Comparison of ENCODE assay signal across 8 mouse cellular contexts in the genomic region with DNA sequence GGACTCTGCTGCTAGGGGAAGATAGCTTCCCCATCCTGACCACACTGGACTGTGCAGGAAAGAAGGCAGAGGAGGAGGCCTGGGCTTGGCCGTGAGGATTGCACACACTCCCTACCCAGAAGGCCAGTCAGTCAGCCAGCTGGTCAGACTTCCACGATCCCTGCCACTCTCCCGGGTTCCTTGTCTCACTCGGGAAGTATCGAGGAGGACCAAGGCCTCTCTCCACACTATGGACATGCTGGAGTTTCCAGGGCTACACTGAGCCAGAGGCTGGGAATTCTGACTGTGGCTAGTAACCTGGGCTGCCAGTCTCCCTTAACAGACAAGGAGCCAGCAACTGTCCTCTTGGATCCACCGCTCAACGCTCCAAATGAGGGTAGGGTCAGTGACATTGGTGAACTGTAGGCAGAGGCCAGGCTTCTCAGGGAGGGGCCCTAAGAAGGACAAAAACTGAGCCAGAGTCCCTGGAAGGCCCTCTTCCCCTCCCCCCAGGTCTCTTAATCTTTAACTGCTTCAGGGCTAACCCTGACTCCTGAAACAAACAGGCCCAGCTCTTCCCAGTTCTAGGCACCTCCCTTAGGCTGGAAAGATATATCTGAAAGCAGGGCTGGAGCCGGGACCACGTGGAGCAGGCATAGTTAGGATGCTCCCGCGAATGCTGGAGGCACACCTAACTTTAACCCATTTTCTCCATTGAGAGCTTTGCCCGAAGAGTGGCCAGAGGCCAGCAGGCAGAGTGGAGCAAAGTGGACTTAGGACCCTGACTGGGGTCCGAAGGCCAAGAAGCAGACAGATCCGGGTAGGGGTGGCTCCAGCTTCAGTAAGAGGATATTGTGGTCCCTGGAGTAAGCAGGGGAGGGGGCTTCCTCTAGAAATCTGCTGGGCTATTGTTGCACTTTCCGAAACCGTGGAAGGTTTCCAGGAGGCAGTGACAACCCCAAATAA. TPM values are rescaled to one million over a fixed set of nuclear protein-coding genes. Genes with fewer than 3 reads are reported as not detected.
DNase-seq lines count a peak whose midpoint lies in the region; ATAC-seq lines count a peak whose summit lies in the region.

No protein-coding gene starts in this region.

- no peaks in the 10 kb centered on the region for H3K27me3 ChIP-seq in forebrain, embryonic 11.5 days (ENCODE audit: control insufficient read depth, insufficient read depth, low read length)
- H3K27me3 ChIP-seq in hindbrain, embryonic 16.5 days (replicated peaks; ENCODE audit: control insufficient read depth, insufficient read depth, low read length): no peaks in the 10 kb centered on the region
- H3K27me3 ChIP-seq in liver, embryonic 12.5 days (replicated peaks): peaks cover 82% of the 10 kb centered on the region
- H3K27me3 ChIP-seq in neural tube, embryonic 15.5 days (replicated peaks): no peaks in the 10 kb centered on the region

- H3K4me1 ChIP-seq in forebrain, embryonic 11.5 days (replicated peaks; ENCODE audit: control insufficient read depth, insufficient read depth, low read length): peaks cover 25% of the 10 kb centered on the region
- peaks cover 40% of the 10 kb centered on the region for H3K4me1 ChIP-seq in hindbrain, embryonic 16.5 days (ENCODE audit: control insufficient read depth, insufficient read depth, low read depth, low read length)
- peaks cover 50% of the 10 kb centered on the region for H3K4me1 ChIP-seq in liver, embryonic 12.5 days
- H3K4me1 ChIP-seq in neural tube, embryonic 15.5 days: peaks cover 48% of the 10 kb centered on the region

- peak overlapping the region; percentile 94 for H3K4me3 ChIP-seq in forebrain, embryonic 11.5 days (ENCODE audit: low read depth, low read length)
- peak overlapping the region; percentile 77 for H3K4me3 ChIP-seq in hindbrain, embryonic 16.5 days (ENCODE audit: low read length)
- H3K4me3 ChIP-seq in liver, embryonic 12.5 days: 0 out of 2 replicates have a peak overlapping the region, but pooled peaks have one; percentile 62
- peak overlapping the region; percentile 61 for H3K4me3 ChIP-seq in neural tube, embryonic 15.5 days (replicated peaks)

- H3K9me3 ChIP-seq in forebrain, embryonic 11.5 days (ENCODE audit: control insufficient read depth, low read length): no peaks in the 10 kb centered on the region
- no peaks in the 10 kb centered on the region for H3K9me3 ChIP-seq in hindbrain, embryonic 16.5 days (ENCODE audit: control insufficient read depth, low read length)
- no peaks in the 10 kb centered on the region for H3K9me3 ChIP-seq in liver, embryonic 12.5 days (replicated peaks)
- H3K9me3 ChIP-seq in neural tube, embryonic 15.5 days (replicated peaks): no peaks in the 10 kb centered on the region

- ATAC-seq in forebrain, embryonic 11.5 days (replicated peaks; ENCODE audit: low FRiP score): 0 out of 2 replicates have a peak, but pooled peaks have one; percentile 18
- peak; percentile 41 for ATAC-seq in hindbrain, embryonic 16.5 days
- ATAC-seq in liver, embryonic 12.5 days: peak; percentile 53
- ATAC-seq in neural tube, embryonic 15.5 days (ENCODE audit: low FRiP score): no peak

- H3K36me3 ChIP-seq in forebrain, embryonic 11.5 days (ENCODE audit: control insufficient read depth, insufficient read depth, low read length): no peaks in the 10 kb centered on the region
- no peaks in the 10 kb centered on the region for H3K36me3 ChIP-seq in hindbrain, embryonic 16.5 days (ENCODE audit: control insufficient read depth, insufficient read depth, low read length)
- H3K36me3 ChIP-seq in liver, embryonic 12.5 days: no peaks in the 10 kb centered on the region
- H3K36me3 ChIP-seq in neural tube, embryonic 15.5 days: no peaks in the 10 kb centered on the region

- WGBS in forebrain, embryonic 11.5 days: 2% methylated on average over 16 of the region's 16 CpGs
- 4% methylated on average over 16 of the region's 16 CpGs for WGBS in hindbrain, embryonic 16.5 days
- 14% methylated on average over 16 of the region's 16 CpGs for WGBS in liver, embryonic 12.5 days (ENCODE audit: insufficient replicate concordance)
- WGBS in neural tube, embryonic 15.5 days: 3% methylated on average over 16 of the region's 16 CpGs

- peak; percentile 49 to 50 for DNase-seq in right cerebral cortex, postnatal 10 days (ENCODE audit: low spot score in 2 of 2)
- DNase-seq in right cerebral cortex, postnatal 25 days: no peak
- peak; percentile 75 for DNase-seq in forebrain, embryonic 11.5 days (ENCODE audit: low spot score)
- DNase-seq in thymus, postnatal 14 days: no peak
- no peak for DNase-seq in frontal cortex, postnatal 25 days (ENCODE audit: low spot score in 2 of 2)

- H3K4me2 ChIP-seq in forebrain, embryonic 11.5 days (ENCODE audit: low read depth, low read length, severe bottlenecking): peak overlapping the region; percentile 98
- peak overlapping the region; percentile 95 for H3K4me2 ChIP-seq in hindbrain, embryonic 16.5 days (ENCODE audit: low read length)
- H3K4me2 ChIP-seq in liver, embryonic 12.5 days: peak overlapping the region; percentile 80
- H3K4me2 ChIP-seq in neural tube, embryonic 15.5 days: peak overlapping the region; percentile 83

- peak overlapping the region; percentile 99 for H3K9ac ChIP-seq in forebrain, embryonic 11.5 days (ENCODE audit: low read length)
- H3K9ac ChIP-seq in hindbrain, embryonic 16.5 days (ENCODE audit: low read depth, low read length): peak overlapping the region; percentile 89
- H3K9ac ChIP-seq in liver, embryonic 12.5 days: 0 out of 2 replicates have a peak overlapping the region, but pooled peaks have one; percentile 65
- peak overlapping the region; percentile 79 for H3K9ac ChIP-seq in neural tube, embryonic 15.5 days (replicated peaks)

- peak overlapping the region; percentile 95 for H3K27ac ChIP-seq in forebrain, embryonic 11.5 days (ENCODE audit: low read depth, low read length)
- H3K27ac ChIP-seq in hindbrain, embryonic 16.5 days (ENCODE audit: low read depth, low read length): peak overlapping the region; percentile 96
- peak overlapping the region; percentile 85 for H3K27ac ChIP-seq in liver, embryonic 12.5 days
- peak overlapping the region; percentile 76 for H3K27ac ChIP-seq in neural tube, embryonic 15.5 days (replicated peaks)

RNA-seq across cellular contexts. Expression of a gene that starts 33.5 kb away (rescaled TPM):
- 58.3 and 68.2 TPM in 2 replicates for polyA plus RNA-seq in forebrain, embryonic 11.5 days (2014; fragmentation: Nextera tagmentation; extraction: Ambion mirVana)
- 114 and 122 TPM in 2 replicates for polyA plus RNA-seq in hindbrain, embryonic 16.5 days (2015; fragmentation: Nextera tagmentation; extraction: Ambion mirVana)
- 54.9 and 55.2 TPM in 2 replicates for polyA plus RNA-seq in liver, embryonic 12.5 days (2016; fragmentation: Nextera tagmentation; extraction: Ambion mirVana)
- 107 and 112 TPM in 2 replicates for polyA plus RNA-seq in neural tube, embryonic 15.5 days (2015; fragmentation: Nextera tagmentation; extraction: Ambion mirVana)

RNA-seq across cellular contexts. Expression of a gene that starts 48.1 kb away (rescaled TPM):
- polyA plus RNA-seq in forebrain, embryonic 11.5 days (2014; fragmentation: Nextera tagmentation; extraction: Ambion mirVana): 25.2 and 30.3 TPM in 2 replicates
- polyA plus RNA-seq in hindbrain, embryonic 16.5 days (2015; fragmentation: Nextera tagmentation; extraction: Ambion mirVana): 7.8 and 9.7 TPM in 2 replicates
- polyA plus RNA-seq in liver, embryonic 12.5 days (2016; fragmentation: Nextera tagmentation; extraction: Ambion mirVana): 3.0 and 3.5 TPM in 2 replicates
- 8.7 and 10.4 TPM in 2 replicates for polyA plus RNA-seq in neural tube, embryonic 15.5 days (2015; fragmentation: Nextera tagmentation; extraction: Ambion mirVana)

Comparison
In these comparisons a context has a peak if more than half of its experiments do, and no peak if none do; other contexts are left out.
1. DNase-seq: peak in right cerebral cortex, postnatal 10 days (2 of 2) and forebrain, embryonic 11.5 days (single experiment); none in right cerebral cortex, postnatal 25 days (single experiment), thymus, postnatal 14 days (single experiment) and frontal cortex, postnatal 25 days (0 of 2).
2. Peak in every context shown above with its lines, with median percentiles within 50 percentile points of each other: H3K27ac ChIP-seq, H3K4me2 ChIP-seq, H3K4me3 ChIP-seq and H3K9ac ChIP-seq.